Mouse (Mus musculus): ENCODE results near the gene Pklr. TPM values are rescaled to one million over a fixed set of nuclear protein-coding genes. Genes with fewer than 3 reads are reported as not detected.

The Pklr gene
- total RNA-seq, 2 experiments from 2014 or later, result 0.14 to 0.66 TPM

GRCm38 (mm10) chr3:89115522-89115921, 20.4 kb upstream of the Pklr start:
- intact Hi-C loops (cut with DNase I), result no loop called here
- DNase-seq, result no peak

GRCm38 (mm10) chr3:89123313-89123712, 12.6 kb upstream of the Pklr start:
- intact Hi-C loops (cut with DNase I), result no loop called here
- no peak for DNase-seq

- intact Hi-C loops (cut with DNase I), result no loop called here
- DNase-seq, result no peak
Measured at GRCm38 (mm10) chr3:89124241-89124640, 11.7 kb upstream of the Pklr start.

- intact Hi-C loops (cut with DNase I), result no loop called here
- no peak for DNase-seq
Measured at GRCm38 (mm10) chr3:89125981-89126380, 10.0 kb upstream of the Pklr start.

- no peak for DNase-seq
- intact Hi-C loops (cut with DNase I), result no loop called here
Measured at GRCm38 (mm10) chr3:89129908-89130307, 6.0 kb upstream of the Pklr start.

- intact Hi-C loops (cut with DNase I), result no loop called here
- DNase-seq, result peak; percentile 17
Measured at GRCm38 (mm10) chr3:89131816-89132215, 4.1 kb upstream of the Pklr start.

- peak; percentile 34 for DNase-seq
- intact Hi-C loops (cut with DNase I), result no loop called here
Measured at GRCm38 (mm10) chr3:89132285-89133062, 3.5 kb upstream of the Pklr start.

GRCm38 (mm10) chr3:89133063-89133450, 2.9 kb upstream of the Pklr start:
- no peak for DNase-seq
- intact Hi-C loops (cut with DNase I), result no loop called here

GRCm38 (mm10) chr3:89133752-89134151, 2.2 kb upstream of the Pklr start:
- no peak for DNase-seq
- intact Hi-C loops (cut with DNase I), result no loop called here

GRCm38 (mm10) chr3:89136365-89136764, 423 bp downstream of the Pklr start:
- intact Hi-C loops (cut with DNase I), result no loop called here
- no peak for DNase-seq

- intact Hi-C loops (cut with DNase I), result no loop called here
- no peak for DNase-seq
Measured at GRCm38 (mm10) chr3:89144821-89145220, 8.9 kb downstream of the Pklr start.

GRCm38 (mm10) chr3:89145566-89145965, 9.6 kb downstream of the Pklr start:
- no peak for DNase-seq
- intact Hi-C loops (cut with DNase I), result no loop called here

GRCm38 (mm10) chr3:89147101-89147978, 11.4 kb downstream of the Pklr start:
- DNase-seq, result no peak
- intact Hi-C loops (cut with DNase I), result no loop called here

GRCm38 (mm10) chr3:89147979-89148311, 12.0 kb downstream of the Pklr start:
- DNase-seq, result no peak
- intact Hi-C loops (cut with DNase I), result no loop called here

GRCm38 (mm10) chr3:89148567-89148966, 12.6 kb downstream of the Pklr start:
- intact Hi-C loops (cut with DNase I), result no loop called here
- no peak for DNase-seq

- intact Hi-C loops (cut with DNase I), result no loop called here
- DNase-seq, result no peak
Measured at GRCm38 (mm10) chr3:89152084-89152835, 16.3 kb downstream of the Pklr start.

GRCm38 (mm10) chr3:89156951-89157350, 21.0 kb downstream of the Pklr start:
- intact Hi-C loops (cut with DNase I), result loop anchor here (5.0 kb wide), 1 partner anchor 65 kb away; the partner anchor contains the start of gene Rusc1
- no peak for DNase-seq

- intact Hi-C loops (cut with DNase I), result loop anchor here (5.0 kb wide), 1 partner anchor 66 kb away; the partner anchor contains the start of gene Rusc1
- DNase-seq, result no peak
Measured at GRCm38 (mm10) chr3:89158651-89159050, 22.7 kb downstream of the Pklr start.

GRCm38 (mm10) chr3:89159211-89159610, 23.3 kb downstream of the Pklr start:
- DNase-seq, result no peak
- intact Hi-C loops (cut with DNase I), result loop anchor here (5.0 kb wide), 1 partner anchor 67 kb away; the partner anchor contains the start of gene Rusc1

GRCm38 (mm10) chr3:89159616-89160344, 23.8 kb downstream of the Pklr start, which contains the start of gene Hcn3:
Hcn3 (minus strand) TSS chr3:89160196.
- intact Hi-C loops (cut with DNase I), result loop anchor here (5.0 kb wide), 1 partner anchor 67 kb away; the partner anchor contains the start of gene Rusc1

More at GRCm38 (mm10) chr3:89159616-89160344, 23.8 kb downstream of the Pklr start, which contains the start of gene Hcn3:
- DNase-seq, result peak; percentile 86

Measured in left cerebral cortex, postnatal 4 days (tissue).